Mouse (Mus musculus): ENCODE measurements around the gene Acvr1.

The Acvr1 gene

GRCm38 (mm10) chr2:58476956-58477715 is 89.8 kb downstream of the Acvr1 start:
- peak in 1 of 2 experiments; percentile 37 for DNase-seq

GRCm38 (mm10) chr2:58475578-58475977 is 91.4 kb downstream of the Acvr1 start:
- no peak for DNase-seq

- no peak for DNase-seq
These were observed 96.7 kb downstream of the Acvr1 start for GRCm38 (mm10) chr2:58470290-58470689.

GRCm38 (mm10) chr2:58469816-58470215 is 97.1 kb downstream of the Acvr1 start, which contains the start of gene Gm17409:
Gene Gm17409 (plus strand): TSS chr2:58470116.
- DNase-seq: no peak

- peak in 1 of 2 experiments; percentile 22 for DNase-seq
These were observed 108.1 kb downstream of the Acvr1 start for GRCm38 (mm10) chr2:58458820-58459371.

- DNase-seq: no peak
These were observed 109.5 kb downstream of the Acvr1 start for GRCm38 (mm10) chr2:58457488-58457865.

GRCm38 (mm10) chr2:58456843-58457487 is 110.0 kb downstream of the Acvr1 start:
- DNase-seq: no peak

GRCm38 (mm10) chr2:58454095-58454865 is 112.7 kb downstream of the Acvr1 start:
- no peak for DNase-seq

GRCm38 (mm10) chr2:58447001-58447400 is 120.0 kb downstream of the Acvr1 start:
- no peak for DNase-seq

GRCm38 (mm10) chr2:58443163-58443562 is 123.8 kb downstream of the Acvr1 start:
- no peak for DNase-seq

GRCm38 (mm10) chr2:58436911-58437310 is 130.0 kb downstream of the Acvr1 start:
- no peak for DNase-seq

GRCm38 (mm10) chr2:58435507-58435906 is 131.4 kb downstream of the Acvr1 start:
- no peak for DNase-seq

GRCm38 (mm10) chr2:58434438-58434837 is 132.5 kb downstream of the Acvr1 start:
- DNase-seq: no peak

- no peak for DNase-seq
These were observed 133.6 kb downstream of the Acvr1 start for GRCm38 (mm10) chr2:58433317-58433716.

GRCm38 (mm10) chr2:58432211-58432610 is 134.7 kb downstream of the Acvr1 start:
- no peak for DNase-seq

GRCm38 (mm10) chr2:58425436-58426004 is 141.4 kb downstream of the Acvr1 start:
- DNase-seq: no peak

GRCm38 (mm10) chr2:58423319-58423718 is 143.6 kb downstream of the Acvr1 start:
- no peak for DNase-seq

- DNase-seq: no peak
These were observed 147.4 kb downstream of the Acvr1 start for GRCm38 (mm10) chr2:58419571-58419970.

- DNase-seq: no peak
These were observed 148.8 kb downstream of the Acvr1 start for GRCm38 (mm10) chr2:58418109-58418508.

GRCm38 (mm10) chr2:58417684-58418083 is 149.3 kb downstream of the Acvr1 start:
- no peak for DNase-seq

GRCm38 (mm10) chr2:58415037-58415436 is 151.9 kb downstream of the Acvr1 start:
- DNase-seq: no peak

GRCm38 (mm10) chr2:58408926-58409634 is 157.9 kb downstream of the Acvr1 start:
- no peak for DNase-seq
